Mouse (Mus musculus) kidney, adult 2 months (tissue): Measurements from ENCODE around the gene Zfp612.

ENCODE experiments used
- CTCF ChIP-seq: fragments of 200-500 bp; conservative IDR thresholded peaks from 2 replicates; pipeline ENCODE4 v1.5.1; 2011; ENCODE audit warnings: low read depth, mild to moderate bottlenecking, control low read depth, low read length, moderate library complexity, mixed read lengths; ENCODE audit not compliant: insufficient read depth, insufficient read length
- POLR2A ChIP-seq: fragments of 200-500 bp; IDR thresholded peaks from one replicate; pipeline ENCODE4 v1.6.1; 2011; ENCODE audit warnings: low read depth, low read length, control low read depth

DNA sequence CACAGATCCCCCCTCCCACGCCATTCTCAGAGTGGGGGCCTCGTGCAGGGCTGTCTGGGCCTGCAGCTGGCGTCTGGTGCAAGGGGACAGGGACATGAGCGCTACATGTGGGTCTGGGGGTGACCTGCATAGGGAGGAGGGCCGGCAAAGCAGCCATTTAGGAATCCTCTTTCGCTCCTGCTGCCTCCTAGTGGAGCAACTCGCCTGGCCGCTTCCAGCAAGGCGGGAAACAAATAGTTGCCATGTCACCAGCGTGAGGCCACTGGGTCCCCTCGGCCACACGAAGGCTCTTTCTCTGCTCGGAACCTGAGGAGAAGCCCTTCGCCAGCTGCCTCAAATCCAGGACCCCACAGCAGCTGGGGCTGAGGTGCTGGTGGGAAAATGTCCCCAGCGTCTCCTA lies 22.1 kb downstream of the Zfp612 start:
- no peak for TF ChIP-seq CTCF
- no peak for TF ChIP-seq POLR2A
